Mouse (Mus musculus): Measurements from ENCODE around the gene Gm9602.
"Not testable (repeated sequence)": the region's sequence is repeated elsewhere in the genome, so short reads cannot be mapped to it uniquely, and the experiment has no call there.

Gene Gm9602

GRCm38 (mm10) chr14:4776037-4776436 lies at the start of gene Gm9602:
Gene Gm9602 (plus strand): TSS chr14:4776337.
- DNase-seq (ENCODE audit: low read depth) = not testable (repeated sequence)

GRCm38 (mm10) chr14:4806421-4806820 lies 30.3 kb downstream of the Gm9602 start:
- not testable (repeated sequence) for DNase-seq (ENCODE audit: low read depth)

- not testable (repeated sequence) for DNase-seq (ENCODE audit: low read depth)
These were observed 45.8 kb downstream of the Gm9602 start for GRCm38 (mm10) chr14:4821950-4822349.

Measured in c-Kit-positive CD71-negative TER-119-negative erythroid progenitor cells, embryonic 14.5 days (primary cell).